Mouse (Mus musculus) forebrain, embryonic 11.5 days (tissue): ENCODE measurements at regions not wholly inside any gene's neighbourhood (a gene's known extent, or its start where the extent isn't known, plus 50 kb on each side); places are given as distances from the start of the nearest gene placed in this dataset.

Experiments used
- ATAC-seq: fragments of 200-750 bp; cut with Nextera tagmentation; replicated peaks from 2 replicates; pipeline ENCODE4 v1.8.0; 2017; ENCODE audit warnings: moderate TSS enrichment; ENCODE audit not compliant: low FRiP score
- DNase-seq: peaks from one replicate; pipeline ENCODE4 v3.0.0-alpha.2; 2017; ENCODE audit warnings: low spot score
- H3K27ac ChIP-seq: fragments of 300-500 bp; sonication (generic); 2 replicates; pipeline ENCODE4 v1.5.1; 2014; ENCODE audit warnings: low read depth, low read length
- H3K27me3 ChIP-seq: fragments of 300-500 bp; sonication (generic); 2 replicates; pipeline ENCODE4 v1.6.1; 2014; ENCODE audit warnings: mild to moderate bottlenecking, low read length, mixed read lengths; ENCODE audit not compliant: control insufficient read depth, insufficient read depth
- H3K36me3 ChIP-seq: fragments of 300-500 bp; sonication (generic); 2 replicates; pipeline ENCODE4 v1.6.1; 2014; ENCODE audit warnings: mild to moderate bottlenecking, low read length, moderate library complexity, mixed read lengths; ENCODE audit not compliant: control insufficient read depth, insufficient read depth
- H3K4me1 ChIP-seq: fragments of 300-500 bp; sonication (generic); replicated peaks from 2 replicates; pipeline ENCODE4 v1.6.1; 2014; ENCODE audit warnings: low read length, mixed read lengths; ENCODE audit not compliant: control insufficient read depth, insufficient read depth
- H3K4me2 ChIP-seq: fragments of 300-500 bp; sonication (generic); 2 replicates; pipeline ENCODE4 v1.6.1; 2014; ENCODE audit warnings: low read depth, mild to moderate bottlenecking, low read length, moderate library complexity, mixed read lengths; ENCODE audit not compliant: severe bottlenecking
- H3K4me3 ChIP-seq: fragments of 300-500 bp; sonication (generic); 2 replicates; pipeline ENCODE4 v1.5.1; 2014; ENCODE audit warnings: low read depth, low read length
- H3K9ac ChIP-seq: fragments of 300-500 bp; sonication (generic); 2 replicates; pipeline ENCODE4 v1.6.1; 2014; ENCODE audit warnings: low read length
- H3K9me3 ChIP-seq: fragments of 300-500 bp; sonication (generic); 2 replicates; pipeline ENCODE4 v1.6.1; 2016; ENCODE audit warnings: low read length, mixed read lengths; ENCODE audit not compliant: control insufficient read depth
- WGBS: fragments of 180-500 bp; shearing (Covaris S2); extraction: QIAGEN DNeasy Blood & Tissue Kit; methylation state at CpG from one replicate; pipeline ENCODE4 v1.1.7; 2014; 5-methylcytosine and 5-hydroxymethylcytosine counted together

DNA sequence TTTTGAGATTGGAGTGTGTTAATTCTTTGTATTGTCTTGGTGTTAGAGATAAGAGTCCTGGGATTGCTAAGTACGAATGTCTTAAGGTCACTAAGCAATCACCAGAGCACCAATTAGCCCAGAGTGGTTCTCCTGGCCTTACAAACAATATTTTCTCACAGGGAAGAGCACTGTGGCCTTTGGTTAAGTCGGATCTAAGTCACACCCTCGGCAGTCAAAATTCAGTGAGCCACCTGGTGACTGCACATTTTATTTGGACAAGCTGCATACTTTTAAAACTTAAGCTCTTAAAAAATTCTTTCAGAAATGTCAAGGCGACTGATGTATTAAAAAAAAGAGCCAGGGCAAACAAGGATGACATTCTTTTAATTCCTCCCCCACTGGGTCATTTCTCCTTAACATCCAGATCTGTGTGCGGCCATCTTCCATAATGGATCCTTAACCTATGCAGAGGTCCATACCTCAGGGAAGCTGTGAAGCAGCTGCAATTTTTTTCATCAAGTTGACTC, 60.9 kb upstream of the Foxa2 start:
- WGBS = 68% methylated on average over 5 of the region's 5 CpGs
- ATAC-seq = no peak

DNA sequence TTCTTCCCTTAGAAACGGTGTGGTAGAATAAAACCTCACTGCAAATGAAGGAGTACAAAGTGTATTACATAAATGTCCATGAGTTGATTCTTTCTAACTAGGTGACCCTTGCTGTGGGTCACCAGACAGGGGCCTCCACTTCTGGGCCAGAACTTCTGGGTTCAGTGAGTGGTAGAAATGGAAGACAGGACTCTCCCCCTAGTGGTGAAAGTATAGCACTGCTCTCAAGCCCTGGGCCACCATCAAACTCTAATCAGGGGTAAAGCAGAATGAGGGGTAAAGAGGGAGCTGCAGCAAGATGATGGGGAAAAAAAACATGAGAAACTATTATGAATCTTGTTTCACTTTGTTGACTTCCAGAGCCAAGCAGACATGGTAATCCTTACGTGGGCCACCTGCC, 63.4 kb upstream of the Foxa2 start:
- no peaks in the 10 kb centered on the region for H3K9me3 ChIP-seq
- DNase-seq (no peak), ATAC-seq (no peak)
- no peak overlapping the region for H3K4me3 ChIP-seq
- H3K27me3 ChIP-seq = no peaks in the 10 kb centered on the region
- no peaks in the 10 kb centered on the region for H3K36me3 ChIP-seq
- no peak overlapping the region for H3K4me2 ChIP-seq
- WGBS = 43% methylated on average over 2 of the region's 2 CpGs
- no peaks in the 10 kb centered on the region for H3K4me1 ChIP-seq
- no peak overlapping the region for H3K27ac ChIP-seq
- no peak overlapping the region for H3K9ac ChIP-seq

More for the DNA sequence above, 60.9 kb upstream of the Foxa2 start:
- Histone ChIP-seq H3K27me3 (no peaks in the 10 kb centered on the region), H3K4me2 (no peak overlapping the region), H3K9me3 (no peaks in the 10 kb centered on the region), H3K36me3 (no peaks in the 10 kb centered on the region), H3K27ac (no peak overlapping the region), H3K4me1 (no peaks in the 10 kb centered on the region), H3K9ac (no peak overlapping the region), H3K4me3 (no peak overlapping the region)
- DNase-seq = no peak

- no peak overlapping the region for H3K9ac ChIP-seq
- no peak overlapping the region for H3K27ac ChIP-seq
- WGBS = 20% methylated on average over 10 of the region's 10 CpGs
- H3K4me3 ChIP-seq = no peak overlapping the region
- no peak overlapping the region for H3K4me2 ChIP-seq
- ATAC-seq (0 out of 2 replicates have a peak, but pooled peaks have one; percentile 17), DNase-seq (peak; percentile 58)
- no peaks in the 10 kb centered on the region for H3K4me1 ChIP-seq
- H3K9me3 ChIP-seq = no peaks in the 10 kb centered on the region
- H3K27me3 ChIP-seq = no peaks in the 10 kb centered on the region
- no peaks in the 10 kb centered on the region for H3K36me3 ChIP-seq
Measured at GRCm38 (mm10) chr2:148111889-148112288, 65.1 kb upstream of the Foxa2 start.

DNA sequence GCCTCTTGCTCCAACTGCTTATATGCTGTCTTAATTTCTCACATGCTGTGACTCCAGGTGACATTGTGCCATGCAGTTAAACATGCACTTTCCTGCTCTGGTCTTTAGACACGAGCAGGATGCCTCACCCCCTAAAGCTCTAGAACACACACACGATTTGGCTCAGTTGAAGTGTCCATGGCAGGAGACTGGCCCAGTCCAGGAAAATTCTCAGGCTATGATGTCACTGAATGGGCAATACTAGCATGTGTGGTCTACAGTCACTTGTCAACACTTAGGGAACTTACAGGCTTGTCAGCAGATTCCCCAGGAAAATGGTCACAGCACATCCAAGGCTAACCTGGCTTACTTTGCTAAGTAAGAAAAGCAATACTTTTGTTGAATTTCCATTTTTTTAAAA, 66.4 kb upstream of the Foxa2 start:
- no peak overlapping the region for H3K9ac ChIP-seq
- no peaks in the 10 kb centered on the region for H3K27me3 ChIP-seq
- 52% methylated on average over 2 of the region's 2 CpGs for whole genome bisulfite sequencing
- H3K9me3 ChIP-seq = no peaks in the 10 kb centered on the region
- no peak overlapping the region for H3K27ac ChIP-seq
- ATAC-seq (no peak), DNase-seq (no peak)
- no peak overlapping the region for H3K4me2 ChIP-seq
- H3K4me3 ChIP-seq = no peak overlapping the region
- no peaks in the 10 kb centered on the region for H3K4me1 ChIP-seq
- no peaks in the 10 kb centered on the region for H3K36me3 ChIP-seq

DNA sequence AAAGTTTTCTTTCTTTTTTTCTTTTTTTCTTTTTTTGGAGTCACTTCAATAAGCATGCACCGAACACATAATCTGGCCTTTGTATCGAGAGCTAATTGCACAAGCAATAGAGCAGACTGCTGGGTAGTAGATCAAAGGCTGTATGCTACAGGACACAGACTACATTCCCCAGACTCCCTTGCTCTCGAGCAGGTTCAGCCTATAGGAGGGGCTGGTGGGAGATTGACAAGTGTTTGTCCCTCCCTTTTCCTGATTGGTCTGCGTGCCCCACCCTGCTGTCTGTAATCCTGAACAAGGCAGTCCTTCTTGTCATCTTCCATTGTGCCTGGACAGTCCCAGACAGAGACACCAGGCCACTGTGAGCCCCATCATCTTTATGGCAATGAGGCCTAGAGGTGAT, 67.8 kb upstream of the Foxa2 start:
- no peaks in the 10 kb centered on the region for H3K36me3 ChIP-seq
- H3K9me3 ChIP-seq = no peaks in the 10 kb centered on the region
- no peak overlapping the region for H3K27ac ChIP-seq
- 17% methylated on average over 4 of the region's 4 CpGs for WGBS
- no peak overlapping the region for H3K4me2 ChIP-seq
- DNase-seq (peak; percentile 51), ATAC-seq (peak; percentile 84)
- H3K4me1 ChIP-seq = no peaks in the 10 kb centered on the region
- H3K9ac ChIP-seq = no peak overlapping the region
- H3K4me3 ChIP-seq = no peak overlapping the region
- H3K27me3 ChIP-seq = no peaks in the 10 kb centered on the region

- no peaks in the 10 kb centered on the region for H3K27me3 ChIP-seq
- DNase-seq (no peak), ATAC-seq (no peak)
- WGBS = 79% methylated on average over 3 of the region's 3 CpGs
- no peak overlapping the region for H3K9ac ChIP-seq
- no peaks in the 10 kb centered on the region for H3K4me1 ChIP-seq
- no peak overlapping the region for H3K4me3 ChIP-seq
- no peak overlapping the region for H3K4me2 ChIP-seq
- no peak overlapping the region for H3K27ac ChIP-seq
- no peaks in the 10 kb centered on the region for H3K36me3 ChIP-seq
- no peaks in the 10 kb centered on the region for H3K9me3 ChIP-seq
Measured at GRCm38 (mm10) chr2:148116033-148116790, 69.4 kb upstream of the Foxa2 start.

DNA sequence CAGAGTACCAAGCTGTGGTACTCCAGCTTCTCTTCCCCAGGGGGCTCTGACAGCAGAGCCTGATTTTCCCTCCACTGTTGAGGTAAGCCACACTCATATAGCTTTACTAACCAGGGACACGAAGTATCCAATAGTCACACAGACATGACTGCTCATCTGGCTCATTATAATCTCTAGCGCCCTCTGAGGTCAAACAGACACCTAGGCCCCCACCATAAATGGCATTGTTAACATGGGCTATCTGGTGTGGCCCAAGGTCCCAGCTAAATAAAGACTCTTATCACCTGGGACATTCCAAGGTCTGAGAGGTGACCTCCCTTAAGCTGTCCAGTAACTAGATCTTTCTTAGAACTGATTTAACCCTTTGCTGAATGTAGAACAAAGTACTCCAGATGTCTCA, 70.7 kb upstream of the Foxa2 start:
- Histone ChIP-seq H3K36me3 (no peaks in the 10 kb centered on the region), H3K4me1 (no peaks in the 10 kb centered on the region), H3K27ac (no peak overlapping the region), H3K9me3 (no peaks in the 10 kb centered on the region), H3K4me3 (no peak overlapping the region), H3K27me3 (no peaks in the 10 kb centered on the region), H3K9ac (no peak overlapping the region), H3K4me2 (no peak overlapping the region)
- ATAC-seq (no peak), DNase-seq (no peak)
- 53% methylated on average over 2 of the region's 2 CpGs for WGBS

GRCm38 (mm10) chr2:148121885-148122876, 75.4 kb upstream of the Foxa2 start:
- peak; percentile 63; the same call in 1 of the 2 replicates for ATAC-seq
- Histone ChIP-seq H3K27ac (no peak overlapping the region), H3K27me3 (no peaks in the 10 kb centered on the region), H3K4me2 (no peak overlapping the region), H3K4me3 (no peak overlapping the region), H3K36me3 (no peaks in the 10 kb centered on the region), H3K9ac (no peak overlapping the region), H3K4me1 (no peaks in the 10 kb centered on the region), H3K9me3 (no peaks in the 10 kb centered on the region)
- DNase-seq = peak; percentile 59
- 40% methylated on average over 13 of the region's 13 CpGs for WGBS
